Comparison of ENCODE assay signal across 7 mouse cellular contexts in genomic region chr10:78590744-78591143, GRCm38 (mm10). TPM values are rescaled to one million over a fixed set of nuclear protein-coding genes. Genes with fewer than 3 reads are reported as not detected.
DNase-seq lines count a peak whose midpoint lies in the region; ATAC-seq and TF ChIP-seq lines count a peak whose summit lies in the region.

No protein-coding gene starts in this region.

- peak overlapping the region; percentile 74 for H3K4me2 ChIP-seq in embryonic facial prominence, embryonic 14.5 days (ENCODE audit: low read depth, low read length)
- peak overlapping the region; percentile 86 for H3K4me2 ChIP-seq in hindbrain, embryonic 11.5 days (replicated peaks; ENCODE audit: low read depth, low read length)
- H3K4me2 ChIP-seq in liver, embryonic 14.5 days (ENCODE audit: low read depth) = peak overlapping the region; percentile 42; the same call in 1 of the 2 replicates
- H3K4me2 ChIP-seq in neural tube, embryonic 12.5 days (replicated peaks) = peak overlapping the region; percentile 85

- TF ChIP-seq EP300 in liver, embryonic 14.5 days (IDR thresholded peaks at IDR 0.05; ENCODE audit: low read depth) = no peak

- H3K27ac ChIP-seq in embryonic facial prominence, embryonic 14.5 days (replicated peaks; ENCODE audit: low read depth, low read length) = peak overlapping the region; percentile 89
- peak overlapping the region; percentile 33; the same call in 1 of the 2 replicates for H3K27ac ChIP-seq in hindbrain, embryonic 11.5 days (ENCODE audit: low read depth, low read length)
- H3K27ac ChIP-seq in liver, embryonic 14.5 days = no peak overlapping the region
- no peak overlapping the region for H3K27ac ChIP-seq in neural tube, embryonic 12.5 days

- H3K27me3 ChIP-seq in embryonic facial prominence, embryonic 14.5 days (replicated peaks; ENCODE audit: control insufficient read depth, insufficient read depth, low read length) = no peaks in the 10 kb centered on the region
- no peaks in the 10 kb centered on the region for H3K27me3 ChIP-seq in hindbrain, embryonic 11.5 days (ENCODE audit: control insufficient read depth, insufficient read depth, low read length)
- peaks cover 30% of the 10 kb centered on the region for H3K27me3 ChIP-seq in liver, embryonic 14.5 days (ENCODE audit: control insufficient read depth, insufficient read depth, low read length)
- no peaks in the 10 kb centered on the region for H3K27me3 ChIP-seq in neural tube, embryonic 12.5 days (replicated peaks)

- no peaks in the 10 kb centered on the region for H3K9me3 ChIP-seq in embryonic facial prominence, embryonic 14.5 days (ENCODE audit: control insufficient read depth, low read length)
- H3K9me3 ChIP-seq in hindbrain, embryonic 11.5 days (ENCODE audit: control insufficient read depth, low read length) = no peaks in the 10 kb centered on the region
- H3K9me3 ChIP-seq in liver, embryonic 14.5 days (ENCODE audit: control insufficient read depth, low read length) = no peaks in the 10 kb centered on the region
- no peaks in the 10 kb centered on the region for H3K9me3 ChIP-seq in neural tube, embryonic 12.5 days

- peaks cover 39% of the 10 kb centered on the region for H3K36me3 ChIP-seq in embryonic facial prominence, embryonic 14.5 days (ENCODE audit: control insufficient read depth, insufficient read depth, low read length)
- H3K36me3 ChIP-seq in hindbrain, embryonic 11.5 days (ENCODE audit: control insufficient read depth, insufficient read depth, low read length) = peaks cover 5% of the 10 kb centered on the region; the same call in 1 of the 2 replicates
- no peaks in the 10 kb centered on the region for H3K36me3 ChIP-seq in liver, embryonic 14.5 days (replicated peaks; ENCODE audit: control insufficient read depth, insufficient read depth, low read depth)
- H3K36me3 ChIP-seq in neural tube, embryonic 12.5 days = peaks cover 25% of the 10 kb centered on the region

- H3K4me3 ChIP-seq in embryonic facial prominence, embryonic 14.5 days (ENCODE audit: low read depth, low read length) = peak overlapping the region; percentile 69
- peak overlapping the region; percentile 55 for H3K4me3 ChIP-seq in hindbrain, embryonic 11.5 days (ENCODE audit: low read depth, low read length)
- H3K4me3 ChIP-seq in liver, embryonic 14.5 days (ENCODE audit: insufficient read depth in 1 of 2, low read depth in 2 of 2, low read length in 2 of 2) = peak overlapping the region; percentile 22 to 43; a peak in 3 of 4 replicates
- H3K4me3 ChIP-seq in neural tube, embryonic 12.5 days = peak overlapping the region; percentile 57

- WGBS in embryonic facial prominence, embryonic 14.5 days = 21% methylated on average over 9 of the region's 9 CpGs
- WGBS in hindbrain, embryonic 11.5 days = 42% methylated on average over 9 of the region's 9 CpGs
- WGBS in liver, embryonic 14.5 days (ENCODE audit: insufficient replicate concordance) = 20% methylated on average over 9 of the region's 9 CpGs
- WGBS in neural tube, embryonic 12.5 days = 48% methylated on average over 9 of the region's 9 CpGs

- no peak for ATAC-seq in embryonic facial prominence, embryonic 14.5 days (ENCODE audit: low read depth)
- ATAC-seq in hindbrain, embryonic 11.5 days (ENCODE audit: low FRiP score) = no peak
- ATAC-seq in liver, embryonic 14.5 days (ENCODE audit: insufficient read depth) = no peak
- ATAC-seq in neural tube, embryonic 12.5 days (ENCODE audit: low FRiP score, low read depth) = no peak

- H3K9ac ChIP-seq in embryonic facial prominence, embryonic 14.5 days (ENCODE audit: low read depth, low read length) = peak overlapping the region; percentile 87
- peak overlapping the region; percentile 73; the same call in 1 of the 2 replicates for H3K9ac ChIP-seq in hindbrain, embryonic 11.5 days (ENCODE audit: low read depth, low read length)
- H3K9ac ChIP-seq in liver, embryonic 14.5 days (replicated peaks) = no peak overlapping the region
- peak overlapping the region; percentile 65 for H3K9ac ChIP-seq in neural tube, embryonic 12.5 days

- peak; percentile 36 to 61 for DNase-seq in adrenal gland, postnatal 36 days
- peak; percentile 38 for DNase-seq in embryonic facial prominence, embryonic 14.5 days (ENCODE audit: low spot score)
- peak; percentile 17 for DNase-seq in hindbrain, embryonic 11.5 days (ENCODE audit: low spot score)
- DNase-seq in liver, embryonic 14.5 days (ENCODE audit: low read depth in 3 of 3, low spot score in 3 of 3) = no peak
- DNase-seq in natural killer cell, adult 2 months (ENCODE audit: low spot score in 2 of 2) = no peak
- no peak for DNase-seq in right cerebral cortex, postnatal 36 days (ENCODE audit: low spot score in 2 of 2)

- no peak for TF ChIP-seq CTCF in liver, embryonic 14.5 days (IDR thresholded peaks at IDR 0.05; ENCODE audit: low read depth)

- 0 out of 2 replicates have a peak, but pooled peaks cover 6% of the 10 kb centered on the region for H3K4me1 ChIP-seq in embryonic facial prominence, embryonic 14.5 days (ENCODE audit: control insufficient read depth, insufficient read depth, low read length)
- H3K4me1 ChIP-seq in hindbrain, embryonic 11.5 days (replicated peaks; ENCODE audit: control insufficient read depth, insufficient read depth, low read length) = no peaks in the 10 kb centered on the region; the same call in 1 of the 2 replicates
- H3K4me1 ChIP-seq in liver, embryonic 14.5 days (replicated peaks; ENCODE audit: control insufficient read depth in 2 of 2, insufficient read depth in 2 of 2, low read length in 1 of 2) = 0 out of 4 replicates have a peak, but pooled peaks cover 0 to 2% of the 10 kb centered on the region in 2 experiments
- peaks cover 9% of the 10 kb centered on the region; the same call in 1 of the 2 replicates for H3K4me1 ChIP-seq in neural tube, embryonic 12.5 days

RNA-seq across cellular contexts. Expression of gene Syde1, which starts 1.0 kb away (rescaled TPM):
- 10 to 100 TPM; 39.0 to 49.0 TPM for total RNA-seq in adrenal gland, postnatal 36 days (2021)
- 19.6 and 20.6 TPM in 2 replicates for polyA plus RNA-seq in embryonic facial prominence, embryonic 14.5 days (2014; fragmentation: Nextera tagmentation; extraction: Ambion mirVana)
- polyA plus RNA-seq in hindbrain, embryonic 11.5 days (2014; fragmentation: Nextera tagmentation; extraction: Ambion mirVana) = 10.0 and 11.9 TPM in 2 replicates
- 1.7 and 1.9 TPM in 2 replicates for polyA plus RNA-seq in liver, embryonic 14.5 days (2012; rRNA removed)
- polyA plus RNA-seq in liver, embryonic 14.5 days (2014; fragmentation: Nextera tagmentation; extraction: Ambion mirVana) = 1.5 and 1.6 TPM in 2 replicates
- 7.8 and 7.9 TPM in 2 replicates for polyA plus RNA-seq in neural tube, embryonic 12.5 days (2016; fragmentation: Nextera tagmentation; extraction: Ambion mirVana)

RNA-seq across cellular contexts. Expression of gene Ilvbl, which starts 16.6 kb away (rescaled TPM):
- total RNA-seq in adrenal gland, postnatal 36 days (2021) = 10 to 100 TPM; 51.0 to 62.0 TPM
- 42.7 and 42.8 TPM in 2 replicates for polyA plus RNA-seq in embryonic facial prominence, embryonic 14.5 days (2014; fragmentation: Nextera tagmentation; extraction: Ambion mirVana)
- polyA plus RNA-seq in hindbrain, embryonic 11.5 days (2014; fragmentation: Nextera tagmentation; extraction: Ambion mirVana) = 27.5 and 31.2 TPM in 2 replicates
- 7.3 and 10.0 TPM in 2 replicates for polyA plus RNA-seq in liver, embryonic 14.5 days (2012; rRNA removed)
- polyA plus RNA-seq in liver, embryonic 14.5 days (2014; fragmentation: Nextera tagmentation; extraction: Ambion mirVana) = 10.9 and 11.5 TPM in 2 replicates
- polyA plus RNA-seq in neural tube, embryonic 12.5 days (2016; fragmentation: Nextera tagmentation; extraction: Ambion mirVana) = 47.1 and 51.8 TPM in 2 replicates

RNA-seq across cellular contexts. Expression of gene Olfr1357, which starts 27.1 kb away (rescaled TPM):
- not detected for total RNA-seq in adrenal gland, postnatal 36 days (2021)
- polyA plus RNA-seq in embryonic facial prominence, embryonic 14.5 days (2014; fragmentation: Nextera tagmentation; extraction: Ambion mirVana) = 0.08 TPM in 1 of 2 replicates, not detected in the other
- polyA plus RNA-seq in hindbrain, embryonic 11.5 days (2014; fragmentation: Nextera tagmentation; extraction: Ambion mirVana) = not detected in 2 replicates
- polyA plus RNA-seq in liver, embryonic 14.5 days (2012; rRNA removed) = not detected in 2 replicates
- polyA plus RNA-seq in liver, embryonic 14.5 days (2014; fragmentation: Nextera tagmentation; extraction: Ambion mirVana) = not detected in 2 replicates
- polyA plus RNA-seq in neural tube, embryonic 12.5 days (2016; fragmentation: Nextera tagmentation; extraction: Ambion mirVana) = not detected in 2 replicates

Comparison
In these comparisons a context has a peak if more than half of its experiments do, and no peak if none do; other contexts are left out.
1. DNase-seq: peak in adrenal gland, postnatal 36 days (2 of 2), embryonic facial prominence, embryonic 14.5 days (single experiment) and hindbrain, embryonic 11.5 days (single experiment); none in liver, embryonic 14.5 days (0 of 3), natural killer cell, adult 2 months (0 of 2) and right cerebral cortex, postnatal 36 days (0 of 2).
2. H3K27ac ChIP-seq: peak in embryonic facial prominence, embryonic 14.5 days (single experiment) and hindbrain, embryonic 11.5 days (single experiment); none in liver, embryonic 14.5 days (single experiment) and neural tube, embryonic 12.5 days (single experiment).
3. Peak in every context shown above with its lines, with median percentiles within 50 percentile points of each other: H3K4me2 ChIP-seq and H3K4me3 ChIP-seq.